Mouse (Mus musculus) myocyte (in vitro differentiated cells): ENCODE measurements around the gene Tctex1d2. TPM values are rescaled to one million over a fixed set of nuclear protein-coding genes. Genes with fewer than 3 reads are reported as not detected.

Source experiments
- H3K27me3 ChIP-seq: one replicate; pipeline ENCODE4 v1.6.1; 2011; ENCODE audit not compliant: control insufficient read depth, insufficient read depth, insufficient read length
- H3K36me3 ChIP-seq: one replicate; pipeline ENCODE4 v1.6.1; 2011; ENCODE audit not compliant: control insufficient read depth, insufficient read depth
- H3K4me2 ChIP-seq: one replicate; pipeline ENCODE4 v1.6.1; 2011; ENCODE audit warnings: low read depth, control low read depth
- H3K4me3 ChIP-seq: one replicate; pipeline ENCODE4 v1.5.1; 2011; ENCODE audit warnings: mild to moderate bottlenecking, control low read depth, moderate library complexity
- H3K79me2 ChIP-seq: one replicate; pipeline ENCODE4 v1.6.1; 2011; ENCODE audit not compliant: control insufficient read depth, insufficient read depth
- H3ac ChIP-seq: one replicate; pipeline ENCODE4 v1.6.1; 2011; ENCODE audit not compliant: control insufficient read depth, insufficient read length
- CEBPB ChIP-seq: IDR thresholded peaks from 2 replicates; pipeline ENCODE4 v1.6.1; 2011; ENCODE audit warnings: mild to moderate bottlenecking, moderate library complexity; ENCODE audit not compliant: poor library complexity, insufficient read depth, severe bottlenecking
- E2F4 ChIP-seq: IDR thresholded peaks from one replicate; pipeline ENCODE4 v1.6.1; 2011; ENCODE audit warnings: mild to moderate bottlenecking, control low read depth, moderate library complexity; ENCODE audit not compliant: insufficient read depth
- MAX ChIP-seq: IDR thresholded peaks from one replicate; pipeline ENCODE4 v1.6.1; 2011; ENCODE audit warnings: low read depth, mild to moderate bottlenecking, control low read depth
- MYOD1 ChIP-seq, 3 experiments: IDR thresholded peaks; one replicate each; pipeline ENCODE4 v1.6.1; 2011; ENCODE audit warnings: control low read depth in 2 of 3, low read depth in 2 of 3, mild to moderate bottlenecking in 2 of 3, moderate library complexity in 1 of 3; ENCODE audit not compliant: insufficient read length in 2 of 3, control insufficient read depth in 1 of 3
- MYOG ChIP-seq, 3 experiments: IDR thresholded peaks; one replicate each; pipeline ENCODE4 v1.6.1; 2011; ENCODE audit warnings: control low read depth in 2 of 3, low read depth in 2 of 3, mild to moderate bottlenecking in 2 of 3; ENCODE audit not compliant: insufficient read length in 2 of 3, control insufficient read depth in 1 of 3, insufficient read depth in 1 of 3
- POLR2A ChIP-seq: IDR thresholded peaks from one replicate; pipeline ENCODE4 v1.6.1; 2011; ENCODE audit warnings: low read depth, mild to moderate bottlenecking, control low read depth, moderate library complexity; ENCODE audit not compliant: insufficient read length
- POLR2AphosphoS2 ChIP-seq: IDR thresholded peaks from one replicate; pipeline ENCODE4 v1.6.1; 2011; ENCODE audit warnings: low read depth, control low read depth; ENCODE audit not compliant: insufficient read length
- REST ChIP-seq: IDR thresholded peaks from one replicate; pipeline ENCODE4 v1.6.1; 2011; ENCODE audit warnings: mild to moderate bottlenecking, control low read depth, moderate library complexity; ENCODE audit not compliant: insufficient read depth, insufficient read length
- SRF ChIP-seq: IDR thresholded peaks from one replicate; pipeline ENCODE4 v1.6.1; 2011; ENCODE audit warnings: low read depth; ENCODE audit not compliant: control insufficient read depth, insufficient read length
- TCF12 ChIP-seq: IDR thresholded peaks from one replicate; pipeline ENCODE4 v1.6.1; 2011; ENCODE audit warnings: mild to moderate bottlenecking, control low read depth; ENCODE audit not compliant: poor library complexity, insufficient read depth, severe bottlenecking
- TCF3 ChIP-seq: IDR thresholded peaks from one replicate; pipeline ENCODE4 v1.6.1; 2011; ENCODE audit warnings: low read depth, control low read depth; ENCODE audit not compliant: insufficient read length
- USF1 ChIP-seq: IDR thresholded peaks from one replicate; pipeline ENCODE4 v1.6.1; 2011; ENCODE audit warnings: low read depth, mild to moderate bottlenecking, control low read depth, moderate library complexity
- polyA plus RNA-seq: library from polyadenylated mRNA; unstranded; fragments of >200 nt; fragmentation: generic; extraction: Trizol; gene quantifications from one replicate; pipeline ENCODE4 v1.2.1, GENCODE M21; 2012; ENCODE audit warnings: missing spikeins

Gene Tctex1d2
- polyA plus RNA-seq, 1 experiment, result 12.7 TPM

DNA sequence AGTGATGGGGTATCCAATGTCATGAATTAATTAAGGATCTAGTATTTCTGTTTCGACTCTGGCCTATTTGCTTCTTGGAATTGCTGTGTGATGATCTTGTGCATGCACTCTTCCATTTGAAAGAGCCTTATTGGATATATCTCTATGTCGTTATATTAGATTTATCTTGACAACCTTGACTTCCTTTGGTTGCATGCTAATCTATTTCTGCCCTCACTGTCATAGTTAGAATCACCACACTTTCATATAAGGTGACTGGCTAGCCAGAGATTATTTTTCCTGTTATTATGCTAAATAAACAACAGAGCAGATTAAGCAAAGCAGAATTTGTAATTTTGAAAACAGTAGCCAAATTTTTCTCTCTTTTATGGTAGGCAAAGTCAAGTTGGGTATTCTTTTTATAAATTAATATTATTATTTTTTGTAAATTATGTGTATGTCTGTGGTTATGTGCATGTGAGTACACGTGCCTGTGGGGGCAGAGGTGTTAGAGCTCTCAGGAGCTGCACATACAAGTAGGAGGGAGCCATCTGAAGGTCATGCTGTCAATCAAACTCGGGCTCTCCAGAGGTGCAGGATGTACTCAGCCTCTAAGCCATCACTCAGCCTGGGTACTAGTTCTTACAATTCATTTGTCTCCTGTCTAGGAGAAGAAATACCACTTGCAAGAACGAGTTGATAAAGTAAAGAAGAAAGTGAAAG, 50.1 kb downstream of the Tctex1d2 start:
- Histone ChIP-seq H3K27me3 (no peaks in the 10 kb centered on the region), H3K4me3 (no peak overlapping the region), H3ac (no peak overlapping the region), H3K79me2 (no peaks in the 10 kb centered on the region), H3K36me3 (peaks cover 25% of the 10 kb centered on the region), H3K4me2 (no peak overlapping the region)
- TF ChIP-seq MYOG (IDR thresholded peaks at IDR 0.05; ENCODE audit: control insufficient read depth in 1 of 3, insufficient read depth in 1 of 3, insufficient read length in 2 of 3, low read depth in 2 of 3) (no peak), POLR2A (no peak), MAX (no peak), USF1 (no peak), E2F4 (no peak), POLR2AphosphoS2 (no peak), SRF (no peak), REST (no peak), TCF3 (no peak), TCF12 (no peak), CEBPB (no peak), MYOD1 (IDR thresholded peaks at IDR 0.05; ENCODE audit: control insufficient read depth in 1 of 3, insufficient read length in 2 of 3, low read depth in 2 of 3) (no peak)

DNA sequence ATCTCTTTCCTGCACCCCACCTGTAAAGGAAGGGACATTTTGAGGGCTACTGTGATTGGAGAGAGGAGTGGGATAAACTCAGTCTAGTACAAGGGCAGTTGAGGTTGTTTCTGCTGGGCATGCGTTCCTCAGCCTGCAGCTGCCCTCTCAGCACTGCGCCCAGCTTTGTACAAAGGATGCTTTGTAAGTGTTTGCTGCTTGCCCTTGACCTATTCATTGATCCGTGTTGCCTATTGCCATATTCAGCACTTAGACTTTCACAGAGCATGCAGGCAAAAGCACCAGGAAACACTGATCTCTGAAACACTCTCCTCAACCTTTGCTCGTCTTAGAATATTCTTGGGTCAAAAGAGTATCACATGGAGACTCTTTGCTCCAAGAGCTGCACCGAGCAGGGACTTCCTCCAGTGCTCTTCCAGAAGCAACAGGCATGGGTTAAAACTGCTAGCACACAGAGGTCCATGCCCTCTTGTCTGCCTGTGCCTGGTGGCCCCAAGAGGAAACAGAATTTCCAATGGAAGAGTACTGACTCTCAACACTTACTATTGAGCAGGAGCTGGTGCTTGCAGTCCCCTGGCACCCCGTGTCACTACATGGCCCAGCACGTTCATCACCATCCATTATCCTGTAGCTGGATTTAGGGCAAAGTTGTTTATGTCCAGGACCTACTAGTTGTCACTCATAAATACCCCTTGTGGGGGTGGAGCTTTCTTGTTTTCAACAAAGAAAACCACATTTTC, 52.9 kb downstream of the Tctex1d2 start:
- Histone ChIP-seq H3K27me3 (no peaks in the 10 kb centered on the region), H3ac (no peak overlapping the region), H3K79me2 (no peaks in the 10 kb centered on the region), H3K4me2 (no peak overlapping the region), H3K36me3 (peaks cover 13% of the 10 kb centered on the region), H3K4me3 (no peak overlapping the region)
- TF ChIP-seq TCF3 (no peak), SRF (no peak), POLR2A (no peak), E2F4 (no peak), REST (no peak), MAX (no peak), CEBPB (no peak), USF1 (no peak), MYOG (IDR thresholded peaks at IDR 0.05; ENCODE audit: control insufficient read depth in 1 of 3, insufficient read depth in 1 of 3, insufficient read length in 2 of 3, low read depth in 2 of 3) (no peak), MYOD1 (IDR thresholded peaks at IDR 0.05; ENCODE audit: control insufficient read depth in 1 of 3, insufficient read length in 2 of 3, low read depth in 2 of 3) (no peak), TCF12 (no peak), POLR2AphosphoS2 (no peak)

DNA sequence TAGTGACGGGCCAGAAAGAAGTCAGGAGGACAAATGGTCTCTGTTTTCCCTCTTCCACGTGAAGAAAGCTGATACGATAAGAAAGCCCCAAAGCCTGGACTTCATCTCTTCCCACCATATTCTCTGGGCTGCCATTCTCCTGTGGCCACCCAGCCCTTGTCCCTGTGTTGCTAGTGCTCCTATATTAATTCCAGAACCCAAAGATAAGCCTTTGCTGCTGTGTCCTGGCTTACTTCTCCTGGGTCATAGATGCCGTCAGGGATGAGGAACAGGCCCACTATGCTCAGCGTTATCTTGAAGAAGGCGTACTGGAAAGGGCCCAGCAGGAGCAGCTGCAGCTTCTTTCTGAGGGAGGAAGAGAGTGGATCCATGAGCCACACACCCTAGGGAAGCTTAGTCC, 57.8 kb downstream of the Tctex1d2 start:
- no peaks in the 10 kb centered on the region for H3K79me2 ChIP-seq
- no peaks in the 10 kb centered on the region for H3K36me3 ChIP-seq
- H3ac ChIP-seq, result no peak overlapping the region
- no peak overlapping the region for H3K4me2 ChIP-seq
- H3K4me3 ChIP-seq, result no peak overlapping the region
- peaks cover 8% of the 10 kb centered on the region for H3K27me3 ChIP-seq
- TF ChIP-seq SRF (no peak), USF1 (no peak), POLR2AphosphoS2 (no peak)

Other genes with a start within 250 kb of the Tctex1d2 start
- gene Bex6, start 239.9 kb upstream of the Tctex1d2 start, polyA plus RNA-seq, result not detected
- 3.9 TPM for gene Fbxo45, start 172.5 kb upstream of the Tctex1d2 start, polyA plus RNA-seq
- 6.9 TPM for gene Wdr53, start 172.5 kb upstream of the Tctex1d2 start, polyA plus RNA-seq
- not detected for gene Smco1, start 148.2 kb upstream of the Tctex1d2 start, polyA plus RNA-seq
- 4.5 TPM for gene Rnf168, start 142.2 kb upstream of the Tctex1d2 start, polyA plus RNA-seq
- 11.9 TPM for gene Ubxn7, start 87.4 kb upstream of the Tctex1d2 start, polyA plus RNA-seq
- gene Tm4sf19, start 19.2 kb upstream of the Tctex1d2 start, polyA plus RNA-seq, result 0.04 TPM
- gene Pcyt1a, start 11.2 kb downstream of the Tctex1d2 start, polyA plus RNA-seq, result 23.8 TPM
- gene Slc51a, start 68.2 kb downstream of the Tctex1d2 start, polyA plus RNA-seq, result 0.28 TPM
- gene Zdhhc19, start 76.6 kb downstream of the Tctex1d2 start, polyA plus RNA-seq, result not detected
- gene Tfrc, start 189.2 kb downstream of the Tctex1d2 start, polyA plus RNA-seq, result 55.4 TPM
- 35.0 TPM for gene Tnk2, start 224.2 kb downstream of the Tctex1d2 start, polyA plus RNA-seq